Mouse (Mus musculus) bone marrow, adult 2 months (tissue): ENCODE measurements around the gene Mrgprd.

Experiments
- CTCF ChIP-seq: fragments of 200-500 bp; IDR thresholded peaks from 2 replicates; pipeline ENCODE4 v1.5.1; 2011; ENCODE audit warnings: low read length, control low read depth; ENCODE audit not compliant: control insufficient read depth, insufficient read depth
- POLR2A ChIP-seq: fragments of 200-500 bp; IDR thresholded peaks from 2 replicates; pipeline ENCODE4 v1.6.1; 2011; ENCODE audit warnings: low read depth, mild to moderate bottlenecking, control low read depth, low read length, borderline replicate concordance; ENCODE audit not compliant: control insufficient read depth

DNA sequence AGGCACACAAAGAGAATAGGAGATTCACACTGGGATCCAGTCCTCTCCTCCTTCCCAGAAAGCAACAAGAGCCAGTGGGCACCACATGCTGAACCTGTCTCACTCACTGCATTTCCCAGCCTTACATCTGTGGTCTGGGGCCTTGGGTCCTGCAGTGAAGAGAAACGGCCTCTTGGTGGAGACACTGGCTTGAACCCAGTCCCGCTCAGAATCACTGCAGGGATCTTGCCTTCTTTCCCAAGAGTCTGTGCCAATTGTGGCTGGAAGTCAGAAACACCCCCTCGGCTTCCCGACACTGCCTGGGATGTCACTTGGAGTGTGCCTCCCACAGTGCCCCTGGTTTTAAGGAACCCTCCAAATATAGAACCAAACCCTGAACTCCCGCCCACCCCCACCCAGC is 25.3 kb upstream of the Mrgprd start:
- TF ChIP-seq POLR2A (no peak), CTCF (no peak; the same call in 1 of the 2 replicates)
